Mouse (Mus musculus) liver, adult 2 months (tissue): ENCODE data around the gene Grik3. TPM values are rescaled to one million over a fixed set of nuclear protein-coding genes. Genes with fewer than 3 reads are reported as not detected.

Source experiments
- DNase-seq: peaks from one replicate; pipeline ENCODE4 v3.0.0-alpha.2; 2011; ENCODE audit warnings: low read depth, low spot score; ENCODE audit errors: extremely low read depth
- H3K27ac ChIP-seq: fragments of 200-500 bp; replicated peaks from 2 replicates; pipeline ENCODE4 v1.5.1; 2012; ENCODE audit warnings: low read depth, mild to moderate bottlenecking, control low read depth, inconsistent platforms, low read length; ENCODE audit not compliant: insufficient read depth
- H3K27me3 ChIP-seq: fragments of 200-500 bp; 2 replicates; pipeline ENCODE4 v1.6.1; 2012; ENCODE audit warnings: mild to moderate bottlenecking, moderate library complexity, low read length, inconsistent platforms; ENCODE audit not compliant: control insufficient read depth, insufficient read depth
- H3K36me3 ChIP-seq: fragments of 200-500 bp; 2 replicates; pipeline ENCODE4 v1.6.1; 2012; ENCODE audit warnings: low read length, inconsistent platforms; ENCODE audit not compliant: control insufficient read depth, insufficient read depth
- H3K4me1 ChIP-seq: fragments of 200-500 bp; 2 replicates; pipeline ENCODE4 v1.6.1; 2011; ENCODE audit warnings: low read length; ENCODE audit not compliant: control insufficient read depth, insufficient read depth
- H3K4me3 ChIP-seq: fragments of 200-500 bp; 2 replicates; pipeline ENCODE4 v1.5.1; 2011; ENCODE audit warnings: low read depth, mild to moderate bottlenecking, control low read depth, low read length, moderate library complexity; ENCODE audit not compliant: insufficient read depth
- H3K79me2 ChIP-seq: fragments of 200-500 bp; 2 replicates; pipeline ENCODE4 v1.6.1; 2012; ENCODE audit warnings: inconsistent platforms, mild to moderate bottlenecking, low read length, moderate library complexity; ENCODE audit not compliant: control insufficient read depth, insufficient read depth
- H3K9ac ChIP-seq: fragments of 200-500 bp; 2 replicates; pipeline ENCODE4 v1.6.1; 2012; ENCODE audit warnings: low read depth, mild to moderate bottlenecking, control low read depth, inconsistent platforms, low read length
- CTCF ChIP-seq: fragments of 200-500 bp; IDR thresholded peaks from 2 replicates; pipeline ENCODE4 v1.5.1; 2011; ENCODE audit warnings: low read depth, low read length, control low read depth
- POLR2A ChIP-seq: fragments of 200-500 bp; IDR thresholded peaks from 2 replicates; pipeline ENCODE4 v1.6.1; 2011; ENCODE audit warnings: low read length, control low read depth; ENCODE audit not compliant: insufficient read depth; ENCODE audit errors: extremely low read depth
- WGBS: fragments of 180-500 bp; shearing (Covaris S2); methylation state at CpG from one replicate; pipeline ENCODE4 v1.1.7; 2018; 5-methylcytosine and 5-hydroxymethylcytosine counted together
- polyA plus RNA-seq: library from polyadenylated mRNA; depleted of rRNA; stranded (reverse); fragments of >200 nt; gene quantifications from 2 replicates; pipeline ENCODE4 v1.2.3, GENCODE M21; 2012
- total RNA-seq: library from RNA; depleted of rRNA; stranded (reverse); fragments of >200 nt; gene quantifications from 2 replicates; pipeline ENCODE4 v1.2.3, GENCODE M21; 2014

Grik3 gene
- total and polyA plus RNA-seq, 2 experiments = 0.04 TPM; not detected in 1

- WGBS = 55% methylated on average over 4 of the region's 4 CpGs
- Histone ChIP-seq H3K27ac (no peak overlapping the region), H3K36me3 (no peaks in the 10 kb centered on the region), H3K9ac (no peak overlapping the region), H3K4me3 (no peak overlapping the region), H3K4me1 (no peaks in the 10 kb centered on the region), H3K27me3 (no peaks in the 10 kb centered on the region), H3K79me2 (no peaks in the 10 kb centered on the region)
- TF ChIP-seq CTCF = no peak
- TF ChIP-seq POLR2A = no peak
- DNase-seq = no peak
These were observed 246.3 kb downstream of the Grik3 start for GRCm38 (mm10) chr4:125736783-125737182.

GRCm38 (mm10) chr4:125738825-125739224 lies 248.3 kb downstream of the Grik3 start:
- WGBS = 70% methylated on average over 4 of the region's 4 CpGs
- no peak for DNase-seq
- Histone ChIP-seq H3K4me1 (no peaks in the 10 kb centered on the region), H3K36me3 (no peaks in the 10 kb centered on the region), H3K4me3 (no peak overlapping the region), H3K9ac (no peak overlapping the region), H3K79me2 (no peaks in the 10 kb centered on the region), H3K27me3 (no peaks in the 10 kb centered on the region), H3K27ac (no peak overlapping the region)
- TF ChIP-seq POLR2A (no peak), CTCF (no peak)

DNA sequence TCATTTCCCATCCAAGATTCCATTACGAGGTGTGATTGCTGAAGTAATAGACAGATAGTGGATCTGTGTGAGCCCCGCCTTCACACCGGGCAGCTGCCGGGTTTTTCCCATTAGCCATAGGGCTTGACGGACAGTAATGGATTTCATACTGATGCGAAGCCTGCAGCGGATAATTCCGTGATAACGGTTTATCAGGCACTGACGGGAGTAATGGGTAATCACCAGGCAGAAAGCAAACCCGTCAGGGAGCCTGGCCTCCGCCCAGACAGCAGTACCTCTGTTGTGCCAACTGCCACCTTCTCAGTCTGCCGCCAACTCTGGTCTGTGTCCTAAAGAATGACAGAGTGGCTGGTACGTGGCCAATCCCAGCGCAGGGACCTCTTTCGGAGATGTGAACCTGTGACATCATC lies 251.7 kb downstream of the Grik3 start:
- no peak overlapping the region for H3K4me3 ChIP-seq
- H3K79me2 ChIP-seq = no peaks in the 10 kb centered on the region
- no peak overlapping the region for H3K9ac ChIP-seq
- no peaks in the 10 kb centered on the region for H3K4me1 ChIP-seq
- TF ChIP-seq POLR2A (no peak), CTCF (no peak)
- no peak for DNase-seq
- 78% methylated on average over 16 of the region's 16 CpGs for WGBS
- no peak overlapping the region for H3K27ac ChIP-seq
- H3K27me3 ChIP-seq = no peaks in the 10 kb centered on the region
- no peaks in the 10 kb centered on the region for H3K36me3 ChIP-seq

DNA sequence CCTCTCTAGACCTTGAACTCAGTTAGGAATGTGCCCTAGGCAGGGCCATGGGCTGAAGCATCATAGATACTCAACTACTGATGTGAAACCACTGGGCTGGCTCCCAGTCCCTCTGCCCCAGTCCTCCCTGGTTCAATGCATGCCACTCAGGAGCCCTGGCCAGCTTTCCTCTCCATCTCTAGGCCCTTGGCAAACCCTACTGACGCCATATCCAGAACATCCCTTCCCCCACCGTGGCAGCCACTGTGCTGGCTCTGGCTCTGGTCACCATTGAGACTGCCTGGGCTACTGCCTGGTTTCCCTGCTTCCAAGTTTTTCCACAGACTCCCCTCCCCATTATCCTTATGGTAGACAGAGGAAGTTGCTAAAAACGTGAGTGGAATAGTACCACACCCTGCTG lies 255.4 kb downstream of the Grik3 start:
- no peak overlapping the region for H3K27ac ChIP-seq
- TF ChIP-seq CTCF (no peak), POLR2A (no peak)
- H3K4me1 ChIP-seq = no peaks in the 10 kb centered on the region
- WGBS = 42% methylated on average over 3 of the region's 3 CpGs
- no peak overlapping the region for H3K9ac ChIP-seq
- H3K4me3 ChIP-seq = no peak overlapping the region
- no peaks in the 10 kb centered on the region for H3K79me2 ChIP-seq
- no peak for DNase-seq
- H3K36me3 ChIP-seq = no peaks in the 10 kb centered on the region
- H3K27me3 ChIP-seq = no peaks in the 10 kb centered on the region

DNA sequence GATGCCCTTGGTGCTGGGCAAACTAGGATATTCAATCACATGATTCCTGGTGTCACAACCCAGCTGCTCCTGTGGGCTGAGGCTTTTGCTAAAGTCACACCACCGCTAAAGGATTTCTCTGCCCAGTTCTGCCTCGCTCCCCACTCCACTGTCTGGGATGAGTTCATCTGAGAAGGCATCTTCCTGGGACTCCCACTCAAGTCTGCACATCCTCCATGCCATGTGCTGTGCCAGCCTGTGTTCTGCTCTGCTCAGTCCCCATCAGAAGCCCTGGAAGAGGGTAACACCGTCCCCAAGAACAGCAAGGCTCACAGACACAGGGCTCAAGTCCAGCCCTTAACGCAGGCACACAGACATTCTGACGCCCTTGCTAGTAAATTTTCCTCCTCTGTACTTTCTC lies 265.9 kb downstream of the Grik3 start:
- Histone ChIP-seq H3K79me2 (no peaks in the 10 kb centered on the region), H3K27ac (no peak overlapping the region), H3K4me3 (no peak overlapping the region), H3K4me1 (no peaks in the 10 kb centered on the region), H3K36me3 (no peaks in the 10 kb centered on the region), H3K27me3 (no peaks in the 10 kb centered on the region), H3K9ac (no peak overlapping the region)
- DNase-seq = no peak
- WGBS = 83% methylated on average over 5 of the region's 5 CpGs
- TF ChIP-seq CTCF = no peak
- TF ChIP-seq POLR2A = no peak

DNA sequence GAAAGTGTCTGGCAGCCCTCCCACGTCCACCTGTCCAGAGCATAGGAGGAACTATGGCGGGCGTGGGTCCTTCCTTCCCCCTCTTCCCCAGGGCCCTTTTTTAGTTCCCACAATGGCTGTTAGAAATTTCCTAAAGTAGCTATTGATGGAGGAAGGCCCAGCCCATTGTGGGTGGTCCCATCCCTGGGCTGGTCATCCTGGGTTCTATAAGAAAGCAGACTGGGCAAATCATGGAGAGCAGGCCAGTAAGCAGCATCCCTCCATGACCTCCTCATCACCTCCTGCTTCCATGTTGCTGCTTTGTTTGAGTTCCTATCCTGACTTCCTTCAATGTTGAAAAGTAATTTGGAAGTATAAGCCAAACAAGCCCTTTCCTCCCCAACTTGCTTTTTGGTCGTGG lies 269.8 kb downstream of the Grik3 start:
- Histone ChIP-seq H3K27me3 (no peaks in the 10 kb centered on the region), H3K79me2 (no peaks in the 10 kb centered on the region), H3K36me3 (no peaks in the 10 kb centered on the region), H3K9ac (no peak overlapping the region), H3K4me3 (no peak overlapping the region), H3K4me1 (no peaks in the 10 kb centered on the region), H3K27ac (no peak overlapping the region)
- WGBS = 74% methylated on average over 4 of the region's 4 CpGs
- TF ChIP-seq POLR2A (no peak), CTCF (no peak)
- no peak for DNase-seq

GRCm38 (mm10) chr4:125763056-125763455 lies 272.6 kb downstream of the Grik3 start:
- TF ChIP-seq CTCF = no peak
- TF ChIP-seq POLR2A = no peak
- WGBS = 74% methylated on average over 5 of the region's 5 CpGs
- Histone ChIP-seq H3K4me3 (no peak overlapping the region), H3K9ac (no peak overlapping the region), H3K27ac (no peak overlapping the region), H3K4me1 (no peaks in the 10 kb centered on the region), H3K36me3 (no peaks in the 10 kb centered on the region), H3K27me3 (no peaks in the 10 kb centered on the region), H3K79me2 (no peaks in the 10 kb centered on the region)
- DNase-seq = no peak
